In genomic region chr4:9079828-9080245, GRCm38 (mm10) we compare ENCODE assay signal across 11 mouse cellular contexts.
DNase-seq lines count a peak whose midpoint lies in the region; ATAC-seq and TF ChIP-seq lines count a peak whose summit lies in the region.
"Had no signal": no experiment of that assay in that cellular context is flagged by ENCODE, and none has a peak within 500 bp of the region (broad histone marks: within the 10 kb centered on the region; RNA-seq: fewer than 3 reads in every experiment).

No protein-coding gene starts in this region.

- TF ChIP-seq POLR2A in heart, adult 2 months (IDR thresholded peaks at IDR 0.05; ENCODE audit: insufficient read depth, low read depth, low read length), result no peak

- H3K4me2 ChIP-seq in heart, embryonic 12.5 days, result 0 out of 2 replicates have a peak overlapping the region, but pooled peaks have one; percentile 9
- no peak overlapping the region for H3K4me2 ChIP-seq in midbrain, embryonic 16.5 days (ENCODE audit: low read length)
- no peak overlapping the region for H3K4me2 ChIP-seq in hindbrain, embryonic 16.5 days (ENCODE audit: low read length)
- H3K4me2 ChIP-seq in midbrain, embryonic 13.5 days (replicated peaks), result no peak overlapping the region

- intact Hi-C loops in heart, adult 2 months (cut with DNase I), result no loop called here

- 13% methylated on average over 4 of the region's 4 CpGs for WGBS in heart, embryonic 12.5 days
- WGBS in heart, adult 2 months, result 49% methylated on average over 4 of the region's 4 CpGs
- 50% methylated on average over 4 of the region's 4 CpGs for WGBS in midbrain, embryonic 10.5 days
- 32% methylated on average over 4 of the region's 4 CpGs for WGBS in midbrain, embryonic 16.5 days
- 37% methylated on average over 4 of the region's 4 CpGs for WGBS in hindbrain, embryonic 16.5 days
- 42% methylated on average over 4 of the region's 4 CpGs for WGBS in midbrain, embryonic 13.5 days

- no peaks in the 10 kb centered on the region for H3K36me3 ChIP-seq in heart, embryonic 12.5 days
- no peaks in the 10 kb centered on the region for H3K36me3 ChIP-seq in heart, adult 2 months (ENCODE audit: control insufficient read depth, insufficient read depth, low read length)
- no peaks in the 10 kb centered on the region for H3K36me3 ChIP-seq in midbrain, embryonic 10.5 days
- no peaks in the 10 kb centered on the region for H3K36me3 ChIP-seq in midbrain, embryonic 16.5 days (ENCODE audit: control insufficient read depth, insufficient read depth, low read length)
- H3K36me3 ChIP-seq in hindbrain, embryonic 16.5 days (ENCODE audit: control insufficient read depth, insufficient read depth, low read length), result no peaks in the 10 kb centered on the region
- H3K36me3 ChIP-seq in midbrain, embryonic 13.5 days, result no peaks in the 10 kb centered on the region

- H3K27me3 ChIP-seq in heart, embryonic 12.5 days (replicated peaks), result 0 out of 2 replicates have a peak, but pooled peaks cover 6% of the 10 kb centered on the region
- no peaks in the 10 kb centered on the region for H3K27me3 ChIP-seq in heart, adult 2 months (ENCODE audit: control insufficient read depth, insufficient read depth, low read length)
- H3K27me3 ChIP-seq in midbrain, embryonic 10.5 days (ENCODE audit: low read depth, poor library complexity, severe bottlenecking), result no peaks in the 10 kb centered on the region
- H3K27me3 ChIP-seq in midbrain, embryonic 16.5 days (ENCODE audit: control insufficient read depth, insufficient read depth, low read depth, low read length), result no peaks in the 10 kb centered on the region
- no peaks in the 10 kb centered on the region for H3K27me3 ChIP-seq in hindbrain, embryonic 16.5 days (replicated peaks; ENCODE audit: control insufficient read depth, insufficient read depth, low read length)
- H3K27me3 ChIP-seq in midbrain, embryonic 13.5 days, result no peaks in the 10 kb centered on the region

- peak overlapping the region; percentile 19; the same call in 1 of the 2 replicates for H3K27ac ChIP-seq in heart, embryonic 12.5 days (ENCODE audit: poor library complexity, severe bottlenecking)
- H3K27ac ChIP-seq in heart, adult 2 months, result no peak overlapping the region
- 0 out of 2 replicates have a peak overlapping the region, but pooled peaks have one; percentile 23 for H3K27ac ChIP-seq in midbrain, embryonic 10.5 days (replicated peaks)
- H3K27ac ChIP-seq in midbrain, embryonic 16.5 days (ENCODE audit: low read length), result no peak overlapping the region
- no peak overlapping the region for H3K27ac ChIP-seq in hindbrain, embryonic 16.5 days (ENCODE audit: low read depth, low read length)
- H3K27ac ChIP-seq in midbrain, embryonic 13.5 days, result no peak overlapping the region

- no peak for TF ChIP-seq CTCF in heart, adult 2 months (IDR thresholded peaks at IDR 0.05)

- no peak for DNase-seq in heart, adult 2 months
- DNase-seq in midbrain, embryonic 10.5 days (ENCODE audit: low spot score), result no peak
- no peak for DNase-seq in urinary bladder, postnatal 10 days (ENCODE audit: low spot score)
- no peak for DNase-seq in adrenal gland, postnatal 4 days (ENCODE audit: low spot score in 2 of 2)
- DNase-seq: cerebellum, adult 2 months; liver, postnatal 0 days had no signal

- no peaks in the 10 kb centered on the region for H3K79me2 ChIP-seq in heart, adult 2 months (replicated peaks; ENCODE audit: control insufficient read depth, insufficient read depth, low read length)

- peaks cover 42% of the 10 kb centered on the region for H3K4me1 ChIP-seq in heart, embryonic 12.5 days (replicated peaks)
- peaks cover 5% of the 10 kb centered on the region for H3K4me1 ChIP-seq in heart, adult 2 months (ENCODE audit: control insufficient read depth, insufficient read depth, low read length)
- peaks cover 33% of the 10 kb centered on the region for H3K4me1 ChIP-seq in midbrain, embryonic 10.5 days
- peaks cover 7% of the 10 kb centered on the region; the same call in 1 of the 2 replicates for H3K4me1 ChIP-seq in midbrain, embryonic 16.5 days (ENCODE audit: control insufficient read depth, insufficient read depth, low read length)
- H3K4me1 ChIP-seq in hindbrain, embryonic 16.5 days (ENCODE audit: control insufficient read depth, insufficient read depth, low read depth, low read length), result peaks cover 9% of the 10 kb centered on the region
- peaks cover 11% of the 10 kb centered on the region for H3K4me1 ChIP-seq in midbrain, embryonic 13.5 days (replicated peaks)

- H3K9me3 ChIP-seq in heart, embryonic 12.5 days (replicated peaks), result no peaks in the 10 kb centered on the region
- no peaks in the 10 kb centered on the region for H3K9me3 ChIP-seq in midbrain, embryonic 10.5 days (replicated peaks)
- H3K9me3 ChIP-seq in midbrain, embryonic 16.5 days (replicated peaks; ENCODE audit: control insufficient read depth, low read length, poor library complexity, severe bottlenecking), result no peaks in the 10 kb centered on the region
- H3K9me3 ChIP-seq in hindbrain, embryonic 16.5 days (ENCODE audit: control insufficient read depth, low read length), result no peaks in the 10 kb centered on the region
- H3K9me3 ChIP-seq in midbrain, embryonic 13.5 days, result no peaks in the 10 kb centered on the region

- H3K9ac ChIP-seq in heart, embryonic 12.5 days, result no peak overlapping the region
- no peak overlapping the region for H3K9ac ChIP-seq in heart, adult 2 months (ENCODE audit: low read depth, low read length)
- H3K9ac ChIP-seq in midbrain, embryonic 16.5 days (ENCODE audit: low read depth, low read length), result no peak overlapping the region
- H3K9ac ChIP-seq in hindbrain, embryonic 16.5 days (ENCODE audit: low read depth, low read length), result no peak overlapping the region
- H3K9ac ChIP-seq in midbrain, embryonic 13.5 days (replicated peaks), result no peak overlapping the region
- H3K9ac ChIP-seq: liver, postnatal 0 days had no signal

- no peak overlapping the region for H3K4me3 ChIP-seq in heart, embryonic 12.5 days
- no peak overlapping the region for H3K4me3 ChIP-seq in heart, adult 2 months
- H3K4me3 ChIP-seq in midbrain, embryonic 10.5 days, result no peak overlapping the region
- no peak overlapping the region for H3K4me3 ChIP-seq in midbrain, embryonic 16.5 days (ENCODE audit: low read depth, low read length)
- no peak overlapping the region for H3K4me3 ChIP-seq in hindbrain, embryonic 16.5 days (ENCODE audit: low read length)
- no peak overlapping the region for H3K4me3 ChIP-seq in midbrain, embryonic 13.5 days (replicated peaks)

- no peak for TF ChIP-seq EP300 in heart, adult 2 months (IDR thresholded peaks at IDR 0.05; ENCODE audit: insufficient read depth, low read depth, low read length)

- ATAC-seq in heart, embryonic 12.5 days (ENCODE audit: insufficient number of reproducible peaks, low FRiP score), result peak; percentile 72
- no peak for ATAC-seq in midbrain, embryonic 16.5 days
- peak; percentile 46; the same call in 1 of the 2 replicates for ATAC-seq in hindbrain, embryonic 16.5 days
- ATAC-seq in midbrain, embryonic 13.5 days, result peak; percentile 25; the same call in 1 of the 2 replicates
- ATAC-seq: intestine, embryonic 16.5 days; liver, postnatal 0 days had no signal

Comparison
In these comparisons a context has a peak if more than half of its experiments do, and no peak if none do; other contexts are left out.
1. H3K27ac ChIP-seq: peak in heart, embryonic 12.5 days (single experiment) and midbrain, embryonic 10.5 days (single experiment); none in heart, adult 2 months (single experiment), midbrain, embryonic 16.5 days (single experiment), hindbrain, embryonic 16.5 days (single experiment) and midbrain, embryonic 13.5 days (single experiment).